Mouse (Mus musculus): ENCODE measurements around the gene Lpin2.

DNA sequence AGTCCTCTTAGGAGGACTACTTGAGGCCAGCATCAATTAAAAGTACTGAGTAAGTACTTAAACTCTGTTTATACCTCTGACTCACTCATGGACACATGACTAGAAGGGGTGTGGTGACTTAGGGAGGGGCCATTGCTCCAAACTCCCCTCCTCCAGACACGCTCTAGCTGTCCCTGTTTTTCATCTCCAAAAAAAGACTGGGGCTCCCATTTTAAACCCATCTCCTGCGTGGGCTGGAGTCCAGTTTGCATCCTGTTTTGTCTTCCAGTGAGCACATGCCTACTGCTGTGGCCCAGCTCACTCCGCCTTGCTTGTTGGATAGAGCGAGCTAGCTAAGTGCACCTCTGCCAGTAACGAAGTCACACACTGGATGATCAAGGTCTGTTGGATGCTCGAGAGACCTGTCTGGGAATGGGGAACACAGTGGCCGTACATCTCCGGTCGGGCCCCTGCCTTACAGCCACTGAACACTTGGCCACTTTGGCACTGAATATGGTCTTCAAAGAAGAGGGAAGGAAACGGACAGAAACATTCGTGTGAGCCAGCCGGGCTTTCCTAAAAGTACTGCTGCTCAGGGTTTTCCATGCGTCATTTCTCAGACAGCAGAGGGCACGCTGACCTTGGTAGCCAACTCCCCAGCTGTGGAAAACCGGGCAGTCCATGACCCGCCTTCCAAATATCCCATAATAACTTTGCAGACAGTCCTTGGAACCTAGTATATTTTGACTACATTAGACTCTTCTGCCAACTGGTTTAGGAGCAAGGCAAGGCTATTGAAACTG lies 68.7 kb downstream of the Lpin2 start:
- TF ChIP-seq POLR2A (IDR thresholded peaks at IDR 0.05; ENCODE audit: low read depth, low read length) (no peak), CTCF (IDR thresholded peaks at IDR 0.05; ENCODE audit: borderline replicate concordance, insufficient read depth, low read length) (peak; percentile 23; the same call in 1 of the 2 replicates)
